Mouse (Mus musculus) lung, postnatal 0 days (tissue): ENCODE measurements around the gene R3hdml.

Source experiments
- CTCF ChIP-seq: IDR thresholded peaks from 2 replicates; pipeline ENCODE4 v1.5.1; 2016; ENCODE audit warnings: antibody characterized with exemption, mild to moderate bottlenecking
- EP300 ChIP-seq: IDR thresholded peaks from 2 replicates; pipeline ENCODE4 v1.6.1; 2016; ENCODE audit warnings: antibody characterized with exemption, mild to moderate bottlenecking, control low read depth

GRCm38 (mm10) chr2:163491351-163491750, 767 bp upstream of the R3hdml start:
- no peak for TF ChIP-seq EP300
- no peak for TF ChIP-seq CTCF
